Mouse (Mus musculus): ENCODE measurements at regions not wholly inside any gene's neighbourhood (a gene's known extent, or its start where the extent isn't known, plus 50 kb on each side); places are given as distances from the start of the nearest gene placed in this dataset.

DNA sequence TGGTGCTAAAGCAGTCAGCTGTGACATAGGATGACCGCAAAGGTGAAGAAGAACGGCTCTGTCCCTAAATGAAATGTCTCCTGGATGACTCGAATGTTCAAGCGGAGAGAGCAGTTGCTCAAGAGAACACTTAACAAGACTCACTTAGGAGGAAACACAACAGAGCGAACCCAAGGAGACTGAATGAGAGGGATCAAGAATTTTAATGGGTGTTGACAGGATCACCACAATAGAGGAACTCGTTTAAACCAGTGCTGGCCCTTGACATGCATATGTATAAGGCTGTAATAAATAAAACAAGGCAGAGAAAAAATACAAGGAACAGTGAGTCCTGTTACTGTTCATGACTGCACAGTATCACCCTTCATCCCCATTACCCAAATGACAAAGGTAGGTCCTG, 134.4 kb upstream of the Id4 start:
- TF ChIP-seq CTCF (IDR thresholded peaks at IDR 0.05; ENCODE audit: control insufficient read depth, insufficient read depth, insufficient replicate concordance, low read depth, low read length) (no peak), POLR2A (IDR thresholded peaks at IDR 0.05; ENCODE audit: control insufficient read depth, low read depth, low read length) (no peak)
